Mouse (Mus musculus): Measurements from ENCODE around the gene Sema3a. TPM values are rescaled to one million over a fixed set of nuclear protein-coding genes. Genes with fewer than 3 reads are reported as not detected.
A peak's percentile ranks its signal among the peaks of the same experiment; 100 is the strongest.
"Not testable (repeated sequence)": the region's sequence is repeated elsewhere in the genome, so short reads cannot be mapped to it uniquely, and the experiment has no call there.

Sema3a gene
- total RNA-seq, 2 experiments from 2014 or later, result 27.4 to 27.8 TPM

GRCm38 (mm10) chr5:13405432-13405831 lies 280.2 kb downstream of the Sema3a start:
- intact Hi-C loops (cut with DNase I), result loop anchor here (5.0 kb wide), 2 partner anchors 177 to 222 kb away; no protein-coding TSS in a partner anchor

GRCm38 (mm10) chr5:13406131-13406530 lies 280.9 kb downstream of the Sema3a start:
- intact Hi-C loops (cut with DNase I), result loop anchor here (5.0 kb wide), 2 partner anchors 176 to 221 kb away; no protein-coding TSS in a partner anchor
- no peak for DNase-seq (ENCODE audit: low spot score in 2 of 2)

More at GRCm38 (mm10) chr5:13405432-13405831, 280.2 kb downstream of the Sema3a start:
- no peak for DNase-seq (ENCODE audit: low spot score in 2 of 2)

GRCm38 (mm10) chr5:13411920-13412319 lies 286.7 kb downstream of the Sema3a start:
- intact Hi-C loops (cut with DNase I), result no loop called here
- DNase-seq (ENCODE audit: low spot score in 2 of 2), result no peak

GRCm38 (mm10) chr5:13413915-13414525 lies 288.8 kb downstream of the Sema3a start:
- intact Hi-C loops (cut with DNase I), result no loop called here
- DNase-seq (ENCODE audit: low spot score in 2 of 2), result no peak

- DNase-seq (ENCODE audit: low spot score in 2 of 2), result no peak
- intact Hi-C loops (cut with DNase I), result no loop called here
Observed at GRCm38 (mm10) chr5:13416960-13417710, 291.9 kb downstream of the Sema3a start.

GRCm38 (mm10) chr5:13421276-13421925 lies 296.2 kb downstream of the Sema3a start:
- intact Hi-C loops (cut with DNase I), result no loop called here
- DNase-seq (ENCODE audit: low spot score in 2 of 2), result peak in 1 of 2 experiments; percentile 27

GRCm38 (mm10) chr5:13428702-13429101 lies 303.5 kb downstream of the Sema3a start:
- intact Hi-C loops (cut with DNase I), result no loop called here
- no peak for DNase-seq (ENCODE audit: low spot score in 2 of 2)

GRCm38 (mm10) chr5:13431827-13432226 lies 306.6 kb downstream of the Sema3a start:
- intact Hi-C loops (cut with DNase I), result no loop called here
- no peak for DNase-seq (ENCODE audit: low spot score in 2 of 2)

GRCm38 (mm10) chr5:13432574-13432973 lies 307.4 kb downstream of the Sema3a start:
- no peak for DNase-seq (ENCODE audit: low spot score in 2 of 2)
- intact Hi-C loops (cut with DNase I), result no loop called here

- DNase-seq (ENCODE audit: low spot score in 2 of 2), result no peak
- intact Hi-C loops (cut with DNase I), result no loop called here
Observed at GRCm38 (mm10) chr5:13433303-13433702, 308.1 kb downstream of the Sema3a start.

- no peak for DNase-seq (ENCODE audit: low spot score in 2 of 2)
- intact Hi-C loops (cut with DNase I), result no loop called here
Observed at GRCm38 (mm10) chr5:13441112-13441511, 315.9 kb downstream of the Sema3a start.

GRCm38 (mm10) chr5:13460182-13461001 lies 335.2 kb downstream of the Sema3a start:
- DNase-seq (ENCODE audit: low spot score in 2 of 2), result no peak
- intact Hi-C loops (cut with DNase I), result no loop called here

GRCm38 (mm10) chr5:13468856-13469255 lies 343.6 kb downstream of the Sema3a start:
- DNase-seq (ENCODE audit: low spot score in 2 of 2), result no peak
- intact Hi-C loops (cut with DNase I), result no loop called here

- peak; percentile 6 to 27 for DNase-seq (ENCODE audit: low spot score in 2 of 2)
- intact Hi-C loops (cut with DNase I), result no loop called here
Observed at GRCm38 (mm10) chr5:13469401-13469800, 344.2 kb downstream of the Sema3a start.

- intact Hi-C loops (cut with DNase I), result no loop called here
- DNase-seq (ENCODE audit: low spot score in 2 of 2), result peak; percentile 28 to 30
Observed at GRCm38 (mm10) chr5:13470057-13470905, 345.1 kb downstream of the Sema3a start.

GRCm38 (mm10) chr5:13477653-13478052 lies 352.4 kb downstream of the Sema3a start:
- intact Hi-C loops (cut with DNase I), result no loop called here
- peak; percentile 12 to 13 for DNase-seq (ENCODE audit: low spot score in 2 of 2)

- intact Hi-C loops (cut with DNase I), result no loop called here
- DNase-seq (ENCODE audit: low spot score in 2 of 2), result no peak
Observed at GRCm38 (mm10) chr5:13488671-13489070, 363.5 kb downstream of the Sema3a start.

GRCm38 (mm10) chr5:13495967-13496366 lies 370.8 kb downstream of the Sema3a start:
- DNase-seq (ENCODE audit: low spot score in 2 of 2); intact Hi-C loops (cut with DNase I): not testable (repeated sequence)

- DNase-seq (ENCODE audit: low spot score in 2 of 2), result peak; percentile 34 to 45
- intact Hi-C loops (cut with DNase I), result no loop called here
Observed at GRCm38 (mm10) chr5:13499835-13500234, 374.6 kb downstream of the Sema3a start.

Data from left cerebral cortex, postnatal 14 days (tissue).